Mouse (Mus musculus): ENCODE data around the gene Rfk. TPM values are rescaled to one million over a fixed set of nuclear protein-coding genes. Genes with fewer than 3 reads are reported as not detected.

Rfk gene
- polyA plus RNA-seq, 1 experiment from 2014 or later = 77.2 TPM

GRCm38 (mm10) chr19:17392866-17393265 is 977 bp upstream of the Rfk start:
- Histone ChIP-seq H3K4me2 (replicated peaks; ENCODE audit: low read depth, low read length) (peak overlapping the region; percentile 61), H3K4me1 (ENCODE audit: control insufficient read depth, insufficient read depth, low read length) (no peaks in the 10 kb centered on the region; the same call in 1 of the 2 replicates), H3K36me3 (ENCODE audit: control insufficient read depth, insufficient read depth, low read length) (peaks cover 3% of the 10 kb centered on the region; the same call in 1 of the 2 replicates), H3K9me3 (ENCODE audit: control insufficient read depth, low read length) (no peaks in the 10 kb centered on the region), H3K9ac (ENCODE audit: low read depth, low read length) (no peak overlapping the region), H3K27ac (ENCODE audit: low read depth, low read length) (no peak overlapping the region), H3K4me3 (ENCODE audit: low read length) (no peak overlapping the region), H3K27me3 (ENCODE audit: control insufficient read depth, insufficient read depth, low read length) (no peaks in the 10 kb centered on the region)
- no peak for ATAC-seq (ENCODE audit: low FRiP score, low TSS enrichment)
- WGBS = 11% methylated on average over 3 of the region's 3 CpGs

GRCm38 (mm10) chr19:17396802-17397201 is 3.0 kb downstream of the Rfk start:
- no peaks in the 10 kb centered on the region for H3K27me3 ChIP-seq (ENCODE audit: control insufficient read depth, insufficient read depth, low read length)
- no peaks in the 10 kb centered on the region; the same call in 1 of the 2 replicates for H3K4me1 ChIP-seq (ENCODE audit: control insufficient read depth, insufficient read depth, low read length)
- ATAC-seq (ENCODE audit: low FRiP score, low TSS enrichment) = no peak
- H3K4me2 ChIP-seq (replicated peaks; ENCODE audit: low read depth, low read length) = no peak overlapping the region
- no peak overlapping the region for H3K4me3 ChIP-seq (ENCODE audit: low read length)
- 82% methylated on average over 4 of the region's 4 CpGs for WGBS
- H3K9ac ChIP-seq (ENCODE audit: low read depth, low read length) = no peak overlapping the region
- peaks cover 25% of the 10 kb centered on the region for H3K36me3 ChIP-seq (ENCODE audit: control insufficient read depth, insufficient read depth, low read length)
- H3K27ac ChIP-seq (ENCODE audit: low read depth, low read length) = no peak overlapping the region
- H3K9me3 ChIP-seq (ENCODE audit: control insufficient read depth, low read length) = no peaks in the 10 kb centered on the region

GRCm38 (mm10) chr19:17397922-17398321 is 4.1 kb downstream of the Rfk start:
- 79% methylated on average over 5 of the region's 5 CpGs for WGBS
- no peak overlapping the region for H3K9ac ChIP-seq (ENCODE audit: low read depth, low read length)
- no peak for ATAC-seq (ENCODE audit: low FRiP score, low TSS enrichment)
- no peaks in the 10 kb centered on the region for H3K9me3 ChIP-seq (ENCODE audit: control insufficient read depth, low read length)
- no peaks in the 10 kb centered on the region for H3K27me3 ChIP-seq (ENCODE audit: control insufficient read depth, insufficient read depth, low read length)
- no peak overlapping the region for H3K4me2 ChIP-seq (replicated peaks; ENCODE audit: low read depth, low read length)
- H3K36me3 ChIP-seq (ENCODE audit: control insufficient read depth, insufficient read depth, low read length) = peaks cover 25% of the 10 kb centered on the region
- H3K4me3 ChIP-seq (ENCODE audit: low read length) = no peak overlapping the region
- no peak overlapping the region for H3K27ac ChIP-seq (ENCODE audit: low read depth, low read length)
- H3K4me1 ChIP-seq (ENCODE audit: control insufficient read depth, insufficient read depth, low read length) = no peaks in the 10 kb centered on the region; the same call in 1 of the 2 replicates

GRCm38 (mm10) chr19:17399965-17400364 is 6.1 kb downstream of the Rfk start:
- no peaks in the 10 kb centered on the region; the same call in 1 of the 2 replicates for H3K4me1 ChIP-seq (ENCODE audit: control insufficient read depth, insufficient read depth, low read length)
- H3K27ac ChIP-seq (ENCODE audit: low read depth, low read length) = no peak overlapping the region
- WGBS = 89% methylated on average over 4 of the region's 4 CpGs
- ATAC-seq (ENCODE audit: low FRiP score, low TSS enrichment) = no peak
- no peak overlapping the region for H3K4me3 ChIP-seq (ENCODE audit: low read length)
- no peak overlapping the region for H3K9ac ChIP-seq (ENCODE audit: low read depth, low read length)
- H3K27me3 ChIP-seq (ENCODE audit: control insufficient read depth, insufficient read depth, low read length) = no peaks in the 10 kb centered on the region
- peaks cover 25% of the 10 kb centered on the region for H3K36me3 ChIP-seq (ENCODE audit: control insufficient read depth, insufficient read depth, low read length)
- no peak overlapping the region for H3K4me2 ChIP-seq (replicated peaks; ENCODE audit: low read depth, low read length)
- no peaks in the 10 kb centered on the region for H3K9me3 ChIP-seq (ENCODE audit: control insufficient read depth, low read length)

GRCm38 (mm10) chr19:17400571-17400970 is 6.7 kb downstream of the Rfk start:
- no peak overlapping the region for H3K4me2 ChIP-seq (replicated peaks; ENCODE audit: low read depth, low read length)
- no peaks in the 10 kb centered on the region; the same call in 1 of the 2 replicates for H3K4me1 ChIP-seq (ENCODE audit: control insufficient read depth, insufficient read depth, low read length)
- H3K9me3 ChIP-seq (ENCODE audit: control insufficient read depth, low read length) = no peaks in the 10 kb centered on the region
- H3K36me3 ChIP-seq (ENCODE audit: control insufficient read depth, insufficient read depth, low read length) = peaks cover 25% of the 10 kb centered on the region
- no peak overlapping the region for H3K27ac ChIP-seq (ENCODE audit: low read depth, low read length)
- no peak overlapping the region for H3K4me3 ChIP-seq (ENCODE audit: low read length)
- no peak for ATAC-seq (ENCODE audit: low FRiP score, low TSS enrichment)
- WGBS = 57% methylated on average over 4 of the region's 4 CpGs
- H3K27me3 ChIP-seq (ENCODE audit: control insufficient read depth, insufficient read depth, low read length) = no peaks in the 10 kb centered on the region
- no peak overlapping the region for H3K9ac ChIP-seq (ENCODE audit: low read depth, low read length)

GRCm38 (mm10) chr19:17403175-17403574 is 9.3 kb downstream of the Rfk start:
- H3K27me3 ChIP-seq (ENCODE audit: control insufficient read depth, insufficient read depth, low read length) = no peaks in the 10 kb centered on the region
- no peak overlapping the region for H3K4me3 ChIP-seq (ENCODE audit: low read length)
- no peak overlapping the region for H3K9ac ChIP-seq (ENCODE audit: low read depth, low read length)
- H3K4me2 ChIP-seq (replicated peaks; ENCODE audit: low read depth, low read length) = no peak overlapping the region
- WGBS = 92% methylated on average over 4 of the region's 4 CpGs
- no peak overlapping the region for H3K27ac ChIP-seq (ENCODE audit: low read depth, low read length)
- H3K9me3 ChIP-seq (ENCODE audit: control insufficient read depth, low read length) = peaks cover 8% of the 10 kb centered on the region; the same call in 1 of the 2 replicates
- H3K4me1 ChIP-seq (ENCODE audit: control insufficient read depth, insufficient read depth, low read length) = no peaks in the 10 kb centered on the region
- peaks cover 19% of the 10 kb centered on the region for H3K36me3 ChIP-seq (ENCODE audit: control insufficient read depth, insufficient read depth, low read length)
- no peak for ATAC-seq (ENCODE audit: low FRiP score, low TSS enrichment)

GRCm38 (mm10) chr19:17406823-17407222 is 13.0 kb downstream of the Rfk start:
- Histone ChIP-seq H3K9ac (ENCODE audit: low read depth, low read length) (no peak overlapping the region), H3K27ac (ENCODE audit: low read depth, low read length) (no peak overlapping the region), H3K4me2 (replicated peaks; ENCODE audit: low read depth, low read length) (no peak overlapping the region), H3K4me3 (ENCODE audit: low read length) (no peak overlapping the region), H3K4me1 (ENCODE audit: control insufficient read depth, insufficient read depth, low read length) (no peaks in the 10 kb centered on the region), H3K36me3 (ENCODE audit: control insufficient read depth, insufficient read depth, low read length) (no peaks in the 10 kb centered on the region), H3K9me3 (ENCODE audit: control insufficient read depth, low read length) (peaks cover 8% of the 10 kb centered on the region; the same call in 1 of the 2 replicates), H3K27me3 (ENCODE audit: control insufficient read depth, insufficient read depth, low read length) (no peaks in the 10 kb centered on the region)
- WGBS = 93% methylated on average over 5 of the region's 5 CpGs
- ATAC-seq (ENCODE audit: low FRiP score, low TSS enrichment) = no peak

GRCm38 (mm10) chr19:17408591-17408990 is 14.7 kb downstream of the Rfk start:
- Histone ChIP-seq H3K27me3 (ENCODE audit: control insufficient read depth, insufficient read depth, low read length) (no peaks in the 10 kb centered on the region), H3K9ac (ENCODE audit: low read depth, low read length) (no peak overlapping the region), H3K4me3 (ENCODE audit: low read length) (no peak overlapping the region), H3K4me1 (ENCODE audit: control insufficient read depth, insufficient read depth, low read length) (no peaks in the 10 kb centered on the region), H3K4me2 (replicated peaks; ENCODE audit: low read depth, low read length) (no peak overlapping the region), H3K9me3 (ENCODE audit: control insufficient read depth, low read length) (peaks cover 8% of the 10 kb centered on the region; the same call in 1 of the 2 replicates), H3K36me3 (ENCODE audit: control insufficient read depth, insufficient read depth, low read length) (no peaks in the 10 kb centered on the region), H3K27ac (ENCODE audit: low read depth, low read length) (no peak overlapping the region)
- ATAC-seq (ENCODE audit: low FRiP score, low TSS enrichment) = no peak

- Histone ChIP-seq H3K27ac (ENCODE audit: low read depth, low read length) (no peak overlapping the region), H3K4me1 (ENCODE audit: control insufficient read depth, insufficient read depth, low read length) (no peaks in the 10 kb centered on the region), H3K9ac (ENCODE audit: low read depth, low read length) (no peak overlapping the region), H3K4me3 (ENCODE audit: low read length) (no peak overlapping the region), H3K9me3 (ENCODE audit: control insufficient read depth, low read length) (peaks cover 8% of the 10 kb centered on the region; the same call in 1 of the 2 replicates), H3K4me2 (replicated peaks; ENCODE audit: low read depth, low read length) (no peak overlapping the region), H3K36me3 (ENCODE audit: control insufficient read depth, insufficient read depth, low read length) (no peaks in the 10 kb centered on the region), H3K27me3 (ENCODE audit: control insufficient read depth, insufficient read depth, low read length) (no peaks in the 10 kb centered on the region)
- WGBS = 70% methylated on average over 3 of the region's 3 CpGs
- ATAC-seq (ENCODE audit: low FRiP score, low TSS enrichment) = no peak
These were observed 15.5 kb downstream of the Rfk start for GRCm38 (mm10) chr19:17409351-17409750.

Measured in kidney, embryonic 14.5 days (tissue).